Mouse (Mus musculus) lung, adult 2 months (tissue): Measurements from ENCODE around the gene Fam186b.

Experiments
- CTCF ChIP-seq: fragments of 200-500 bp; IDR thresholded peaks from 2 replicates; pipeline ENCODE4 v1.5.1; 2011; ENCODE audit warnings: mild to moderate bottlenecking, low read length, control low read depth; ENCODE audit not compliant: insufficient read depth
- POLR2A ChIP-seq: fragments of 200-500 bp; IDR thresholded peaks from 2 replicates; pipeline ENCODE4 v1.6.1; 2011; ENCODE audit warnings: low read depth, mild to moderate bottlenecking, control low read depth, low read length, borderline replicate concordance; ENCODE audit errors: extremely low read depth

- TF ChIP-seq CTCF: no peak
- TF ChIP-seq POLR2A: no peak
Measured at GRCm38 (mm10) chr15:99328011-99328410, 32.3 kb upstream of the Fam186b start.
